Mouse (Mus musculus): ENCODE measurements around the gene Tmem8b. TPM values are rescaled to one million over a fixed set of nuclear protein-coding genes. Genes with fewer than 3 reads are reported as not detected.

Gene Tmem8b
- polyA plus RNA-seq, 2 experiments: 0.05 to 0.22 TPM

- no peaks in the 10 kb centered on the region for H3K4me1 ChIP-seq (replicated peaks; ENCODE audit: control insufficient read depth in 2 of 2, insufficient read depth in 2 of 2, low read length in 1 of 2)
- TF ChIP-seq CTCF (IDR thresholded peaks at IDR 0.05; ENCODE audit: low read depth) (no peak), EP300 (IDR thresholded peaks at IDR 0.05; ENCODE audit: low read depth) (no peak)
- 56% methylated on average over 6 of the region's 6 CpGs for WGBS (ENCODE audit: insufficient replicate concordance)
- no peak overlapping the region for H3K27ac ChIP-seq
- ATAC-seq (ENCODE audit: insufficient read depth): no peak
- H3K9ac ChIP-seq (replicated peaks): no peak overlapping the region
- H3K4me2 ChIP-seq (ENCODE audit: low read depth): no peak overlapping the region
- H3K4me3 ChIP-seq (ENCODE audit: insufficient read depth in 1 of 2, low read depth in 2 of 2, low read length in 2 of 2): no peak overlapping the region
- H3K9me3 ChIP-seq (ENCODE audit: control insufficient read depth, low read length): no peaks in the 10 kb centered on the region
- H3K27me3 ChIP-seq (ENCODE audit: control insufficient read depth, insufficient read depth, low read length): no peaks in the 10 kb centered on the region
- no peak for DNase-seq (ENCODE audit: low read depth in 3 of 3, low spot score in 3 of 3)
- H3K36me3 ChIP-seq (replicated peaks; ENCODE audit: control insufficient read depth, insufficient read depth, low read depth): no peaks in the 10 kb centered on the region
Observed at GRCm38 (mm10) chr4:43737144-43737543, 68.4 kb downstream of the Tmem8b start.

GRCm38 (mm10) chr4:43738989-43739674, 70.4 kb downstream of the Tmem8b start:
- H3K36me3 ChIP-seq (replicated peaks; ENCODE audit: control insufficient read depth, insufficient read depth, low read depth): no peaks in the 10 kb centered on the region
- WGBS (ENCODE audit: insufficient replicate concordance): 57% methylated on average over 8 of the region's 8 CpGs
- no peaks in the 10 kb centered on the region for H3K27me3 ChIP-seq (ENCODE audit: control insufficient read depth, insufficient read depth, low read length)
- H3K4me3 ChIP-seq (ENCODE audit: insufficient read depth in 1 of 2, low read depth in 2 of 2, low read length in 2 of 2): no peak overlapping the region
- H3K4me2 ChIP-seq (ENCODE audit: low read depth): no peak overlapping the region
- no peaks in the 10 kb centered on the region for H3K4me1 ChIP-seq (replicated peaks; ENCODE audit: control insufficient read depth in 2 of 2, insufficient read depth in 2 of 2, low read length in 1 of 2)
- H3K9ac ChIP-seq (replicated peaks): no peak overlapping the region
- no peaks in the 10 kb centered on the region for H3K9me3 ChIP-seq (ENCODE audit: control insufficient read depth, low read length)
- no peak for TF ChIP-seq CTCF (IDR thresholded peaks at IDR 0.05; ENCODE audit: low read depth)
- no peak for TF ChIP-seq EP300 (IDR thresholded peaks at IDR 0.05; ENCODE audit: low read depth)
- no peak for ATAC-seq (ENCODE audit: insufficient read depth)
- no peak for DNase-seq (ENCODE audit: low read depth in 3 of 3, low spot score in 3 of 3)
- no peak overlapping the region for H3K27ac ChIP-seq

GRCm38 (mm10) chr4:43741526-43741925, 72.8 kb downstream of the Tmem8b start:
- no peak for DNase-seq (ENCODE audit: low read depth in 3 of 3, low spot score in 3 of 3)
- H3K9me3 ChIP-seq (ENCODE audit: control insufficient read depth, low read length): no peaks in the 10 kb centered on the region
- H3K9ac ChIP-seq (replicated peaks): no peak overlapping the region
- no peaks in the 10 kb centered on the region for H3K4me1 ChIP-seq (replicated peaks; ENCODE audit: control insufficient read depth in 2 of 2, insufficient read depth in 2 of 2, low read length in 1 of 2)
- no peak for TF ChIP-seq CTCF (IDR thresholded peaks at IDR 0.05; ENCODE audit: low read depth)
- no peak for TF ChIP-seq EP300 (IDR thresholded peaks at IDR 0.05; ENCODE audit: low read depth)
- no peak overlapping the region for H3K27ac ChIP-seq
- H3K27me3 ChIP-seq (ENCODE audit: control insufficient read depth, insufficient read depth, low read length): no peaks in the 10 kb centered on the region
- WGBS (ENCODE audit: insufficient replicate concordance): 39% methylated on average over 5 of the region's 5 CpGs
- no peak overlapping the region for H3K4me3 ChIP-seq (ENCODE audit: insufficient read depth in 1 of 2, low read depth in 2 of 2, low read length in 2 of 2)
- no peaks in the 10 kb centered on the region for H3K36me3 ChIP-seq (replicated peaks; ENCODE audit: control insufficient read depth, insufficient read depth, low read depth)
- ATAC-seq (ENCODE audit: insufficient read depth): no peak
- H3K4me2 ChIP-seq (ENCODE audit: low read depth): no peak overlapping the region

Small RNAs within 50 kb of the gene (microRNA-seq; reads per million reads assigned to microRNA genes)
- gene Gm25262: not detected

Other genes with a start within 250 kb of the Tmem8b start
- not detected in 2 replicates for gene Fam166b, start 239.8 kb upstream of the Tmem8b start, polyA plus RNA-seq (2012; rRNA removed)
- gene Fam166b, start 239.8 kb upstream of the Tmem8b start, polyA plus RNA-seq (2014; fragmentation: Nextera tagmentation; extraction: Ambion mirVana): not detected in 2 replicates
- gene Tesk1, start 227.0 kb upstream of the Tmem8b start, polyA plus RNA-seq (2012; rRNA removed): 3.3 and 4.0 TPM in 2 replicates
- gene Tesk1, start 227.0 kb upstream of the Tmem8b start, polyA plus RNA-seq (2014; fragmentation: Nextera tagmentation; extraction: Ambion mirVana): 0.65 and 1.2 TPM in 2 replicates
- gene Cd72, start 214.3 kb upstream of the Tmem8b start, polyA plus RNA-seq (2012; rRNA removed): 0.11 and 0.31 TPM in 2 replicates
- 0.74 and 0.95 TPM in 2 replicates for gene Cd72, start 214.3 kb upstream of the Tmem8b start, polyA plus RNA-seq (2014; fragmentation: Nextera tagmentation; extraction: Ambion mirVana)
- gene Sit1, start 185.2 kb upstream of the Tmem8b start, polyA plus RNA-seq (2012; rRNA removed): 0.04 TPM in 1 of 2 replicates, not detected in the other
- gene Sit1, start 185.2 kb upstream of the Tmem8b start, polyA plus RNA-seq (2014; fragmentation: Nextera tagmentation; extraction: Ambion mirVana): not detected in 2 replicates
- 11.8 and 27.6 TPM in 2 replicates for gene Ccdc107, start 176.1 kb upstream of the Tmem8b start, polyA plus RNA-seq (2012; rRNA removed)
- 32.1 and 36.7 TPM in 2 replicates for gene Ccdc107, start 176.1 kb upstream of the Tmem8b start, polyA plus RNA-seq (2014; fragmentation: Nextera tagmentation; extraction: Ambion mirVana)
- gene Arhgef39, start 169.3 kb upstream of the Tmem8b start, polyA plus RNA-seq (2012; rRNA removed): 37.5 and 42.5 TPM in 2 replicates
- 23.4 and 24.7 TPM in 2 replicates for gene Arhgef39, start 169.3 kb upstream of the Tmem8b start, polyA plus RNA-seq (2014; fragmentation: Nextera tagmentation; extraction: Ambion mirVana)
- gene Car9, start 162.0 kb upstream of the Tmem8b start, polyA plus RNA-seq (2012; rRNA removed): 0.75 and 0.84 TPM in 2 replicates
- 0.32 and 0.59 TPM in 2 replicates for gene Car9, start 162.0 kb upstream of the Tmem8b start, polyA plus RNA-seq (2014; fragmentation: Nextera tagmentation; extraction: Ambion mirVana)
- 3.3 and 8.9 TPM in 2 replicates for gene Tpm2, start 145.2 kb upstream of the Tmem8b start, polyA plus RNA-seq (2012; rRNA removed)
- 12.6 and 16.1 TPM in 2 replicates for gene Tpm2, start 145.2 kb upstream of the Tmem8b start, polyA plus RNA-seq (2014; fragmentation: Nextera tagmentation; extraction: Ambion mirVana)
- gene Creb3, start 106.6 kb upstream of the Tmem8b start, polyA plus RNA-seq (2012; rRNA removed): 9.6 and 10.9 TPM in 2 replicates
- 21.2 and 21.7 TPM in 2 replicates for gene Creb3, start 106.6 kb upstream of the Tmem8b start, polyA plus RNA-seq (2014; fragmentation: Nextera tagmentation; extraction: Ambion mirVana)
- gene Tln1, start 106.3 kb upstream of the Tmem8b start, polyA plus RNA-seq (2012; rRNA removed): 26.4 and 30.1 TPM in 2 replicates
- gene Tln1, start 106.3 kb upstream of the Tmem8b start, polyA plus RNA-seq (2014; fragmentation: Nextera tagmentation; extraction: Ambion mirVana): 39.3 and 39.7 TPM in 2 replicates
- 13.4 and 15.1 TPM in 2 replicates for gene Rgp1, start 90.3 kb upstream of the Tmem8b start, polyA plus RNA-seq (2012; rRNA removed)
- gene Rgp1, start 90.3 kb upstream of the Tmem8b start, polyA plus RNA-seq (2014; fragmentation: Nextera tagmentation; extraction: Ambion mirVana): 11.0 and 11.4 TPM in 2 replicates
- gene Gba2, start 90.1 kb upstream of the Tmem8b start, polyA plus RNA-seq (2012; rRNA removed): 12.5 and 12.7 TPM in 2 replicates
- gene Gba2, start 90.1 kb upstream of the Tmem8b start, polyA plus RNA-seq (2014; fragmentation: Nextera tagmentation; extraction: Ambion mirVana): 10.5 and 11.9 TPM in 2 replicates
- gene Msmp, start 84.5 kb upstream of the Tmem8b start, polyA plus RNA-seq (2012; rRNA removed): not detected in 2 replicates
- gene Msmp, start 84.5 kb upstream of the Tmem8b start, polyA plus RNA-seq (2014; fragmentation: Nextera tagmentation; extraction: Ambion mirVana): not detected in 2 replicates
- gene Npr2, start 37.0 kb upstream of the Tmem8b start, polyA plus RNA-seq (2012; rRNA removed): 1.7 and 1.8 TPM in 2 replicates
- gene Npr2, start 37.0 kb upstream of the Tmem8b start, polyA plus RNA-seq (2014; fragmentation: Nextera tagmentation; extraction: Ambion mirVana): 0.72 and 0.80 TPM in 2 replicates
- gene Spag8, start 15.4 kb upstream of the Tmem8b start, polyA plus RNA-seq (2012; rRNA removed): 0.16 and 0.31 TPM in 2 replicates
- 0.24 TPM in 1 of 2 replicates, not detected in the other for gene Spag8, start 15.4 kb upstream of the Tmem8b start, polyA plus RNA-seq (2014; fragmentation: Nextera tagmentation; extraction: Ambion mirVana)
- 29.1 and 29.2 TPM in 2 replicates for gene Hint2, start 12.5 kb upstream of the Tmem8b start, polyA plus RNA-seq (2012; rRNA removed)
- gene Hint2, start 12.5 kb upstream of the Tmem8b start, polyA plus RNA-seq (2014; fragmentation: Nextera tagmentation; extraction: Ambion mirVana): 76.8 and 77.6 TPM in 2 replicates
- gene Fam221b, start 174 bp downstream of the Tmem8b start, polyA plus RNA-seq (2012; rRNA removed): 0.01 and 0.02 TPM in 2 replicates
- 1.7 TPM in 2 replicates for gene Fam221b, start 174 bp downstream of the Tmem8b start, polyA plus RNA-seq (2014; fragmentation: Nextera tagmentation; extraction: Ambion mirVana)
- not detected in 2 replicates for gene Olfr70, start 31.8 kb downstream of the Tmem8b start, polyA plus RNA-seq (2012; rRNA removed)
- not detected in 2 replicates for gene Olfr70, start 31.8 kb downstream of the Tmem8b start, polyA plus RNA-seq (2014; fragmentation: Nextera tagmentation; extraction: Ambion mirVana)
- gene Olfr71, start 41.3 kb downstream of the Tmem8b start, polyA plus RNA-seq (2012; rRNA removed): not detected in 2 replicates
- not detected in 2 replicates for gene Olfr71, start 41.3 kb downstream of the Tmem8b start, polyA plus RNA-seq (2014; fragmentation: Nextera tagmentation; extraction: Ambion mirVana)
- 0.08 and 0.09 TPM in 2 replicates for gene Hrct1, start 58.2 kb downstream of the Tmem8b start, polyA plus RNA-seq (2012; rRNA removed)
- gene Hrct1, start 58.2 kb downstream of the Tmem8b start, polyA plus RNA-seq (2014; fragmentation: Nextera tagmentation; extraction: Ambion mirVana): 0.06 and 0.21 TPM in 2 replicates
- gene Spaar, start 61.1 kb downstream of the Tmem8b start, polyA plus RNA-seq (2012; rRNA removed): 0.01 and 0.02 TPM in 2 replicates
- 0.03 TPM in 1 of 2 replicates, not detected in the other for gene Spaar, start 61.1 kb downstream of the Tmem8b start, polyA plus RNA-seq (2014; fragmentation: Nextera tagmentation; extraction: Ambion mirVana)
- not detected in 2 replicates for gene Olfr159, start 102.0 kb downstream of the Tmem8b start, polyA plus RNA-seq (2012; rRNA removed)
- not detected in 2 replicates for gene Olfr159, start 102.0 kb downstream of the Tmem8b start, polyA plus RNA-seq (2014; fragmentation: Nextera tagmentation; extraction: Ambion mirVana)
- gene Olfr156, start 154.9 kb downstream of the Tmem8b start, polyA plus RNA-seq (2012; rRNA removed): not detected in 2 replicates
- not detected in 2 replicates for gene Olfr156, start 154.9 kb downstream of the Tmem8b start, polyA plus RNA-seq (2014; fragmentation: Nextera tagmentation; extraction: Ambion mirVana)
- not detected in 2 replicates for gene Olfr157, start 171.2 kb downstream of the Tmem8b start, polyA plus RNA-seq (2012; rRNA removed)
- not detected in 2 replicates for gene Olfr157, start 171.2 kb downstream of the Tmem8b start, polyA plus RNA-seq (2014; fragmentation: Nextera tagmentation; extraction: Ambion mirVana)
- not detected in 2 replicates for gene Olfr155, start 182.6 kb downstream of the Tmem8b start, polyA plus RNA-seq (2012; rRNA removed)
- not detected in 2 replicates for gene Olfr155, start 182.6 kb downstream of the Tmem8b start, polyA plus RNA-seq (2014; fragmentation: Nextera tagmentation; extraction: Ambion mirVana)
- 1.2 and 1.7 TPM in 2 replicates for gene Reck, start 206.6 kb downstream of the Tmem8b start, polyA plus RNA-seq (2012; rRNA removed)
- gene Reck, start 206.6 kb downstream of the Tmem8b start, polyA plus RNA-seq (2014; fragmentation: Nextera tagmentation; extraction: Ambion mirVana): 1.6 and 2.0 TPM in 2 replicates

Data from liver, embryonic 14.5 days (tissue).